Mouse (Mus musculus) adrenal gland, postnatal 10 days (tissue): ENCODE measurements at regions not wholly inside any gene's neighbourhood (a gene's known extent, or its start where the extent isn't known, plus 50 kb on each side); places are given as distances from the start of the nearest gene placed in this dataset.

Experiments used
- DNase-seq: peaks from one replicate; pipeline ENCODE4 v3.0.0; 2021; ENCODE audit warnings: mixed read lengths

GRCm38 (mm10) chr15:36380461-36381227 lies 626.9 kb downstream of the Zfp706 start:
- DNase-seq = no peak

GRCm38 (mm10) chr15:36378640-36379039 lies 628.9 kb downstream of the Zfp706 start:
- DNase-seq = no peak

- no peak for DNase-seq
Observed at GRCm38 (mm10) chr15:36376551-36376950, 631.0 kb downstream of the Zfp706 start.

- DNase-seq = no peak
Observed at GRCm38 (mm10) chr15:36375549-36375885, 632.1 kb downstream of the Zfp706 start.

- DNase-seq = peak; percentile 71
Observed at GRCm38 (mm10) chr15:36374732-36375548, 632.6 kb downstream of the Zfp706 start.

GRCm38 (mm10) chr15:36373900-36374611 lies 633.5 kb downstream of the Zfp706 start:
- DNase-seq = peak; percentile 32

GRCm38 (mm10) chr15:36373481-36373880 lies 634.1 kb downstream of the Zfp706 start:
- peak; percentile 70 for DNase-seq

- peak; percentile 35 for DNase-seq
Observed at GRCm38 (mm10) chr15:36371382-36371781, 636.2 kb downstream of the Zfp706 start.

- no peak for DNase-seq
Observed at GRCm38 (mm10) chr15:36370906-36371305, 636.7 kb downstream of the Zfp706 start.

- DNase-seq = no peak
Observed at GRCm38 (mm10) chr15:36367296-36367695, 640.3 kb downstream of the Zfp706 start.

GRCm38 (mm10) chr15:36364757-36365156 lies 642.8 kb downstream of the Zfp706 start:
- no peak for DNase-seq

- no peak for DNase-seq
Observed at GRCm38 (mm10) chr15:36364062-36364461, 643.5 kb downstream of the Zfp706 start.

- no peak for DNase-seq
Observed at GRCm38 (mm10) chr15:36362911-36363565, 644.5 kb downstream of the Zfp706 start.

- DNase-seq = no peak
Observed at GRCm38 (mm10) chr15:36361522-36362148, 645.9 kb downstream of the Zfp706 start.

- DNase-seq = no peak
Observed at GRCm38 (mm10) chr15:36360694-36361521, 646.7 kb downstream of the Zfp706 start.

- DNase-seq = no peak
Observed at GRCm38 (mm10) chr15:36355851-36356250, 651.7 kb downstream of the Zfp706 start.

- DNase-seq = no peak
Observed at GRCm38 (mm10) chr15:36354545-36354944, 653.0 kb downstream of the Zfp706 start.

- DNase-seq = no peak
Observed at GRCm38 (mm10) chr15:36353793-36354192, 653.8 kb downstream of the Zfp706 start.

GRCm38 (mm10) chr15:36352929-36353328 lies 654.6 kb downstream of the Zfp706 start:
- DNase-seq = no peak

GRCm38 (mm10) chr15:36351693-36352092 lies 655.9 kb downstream of the Zfp706 start:
- no peak for DNase-seq

- DNase-seq = no peak
Observed at GRCm38 (mm10) chr15:36348348-36348747, 659.2 kb downstream of the Zfp706 start.
